Mouse (Mus musculus): Measurements from ENCODE around the gene Pcgf2. TPM values are rescaled to one million over a fixed set of nuclear protein-coding genes. Genes with fewer than 3 reads are reported as not detected.

Gene Pcgf2
- polyA plus RNA-seq, 1 experiment from 2014 or later, result 19.7 TPM

DNA sequence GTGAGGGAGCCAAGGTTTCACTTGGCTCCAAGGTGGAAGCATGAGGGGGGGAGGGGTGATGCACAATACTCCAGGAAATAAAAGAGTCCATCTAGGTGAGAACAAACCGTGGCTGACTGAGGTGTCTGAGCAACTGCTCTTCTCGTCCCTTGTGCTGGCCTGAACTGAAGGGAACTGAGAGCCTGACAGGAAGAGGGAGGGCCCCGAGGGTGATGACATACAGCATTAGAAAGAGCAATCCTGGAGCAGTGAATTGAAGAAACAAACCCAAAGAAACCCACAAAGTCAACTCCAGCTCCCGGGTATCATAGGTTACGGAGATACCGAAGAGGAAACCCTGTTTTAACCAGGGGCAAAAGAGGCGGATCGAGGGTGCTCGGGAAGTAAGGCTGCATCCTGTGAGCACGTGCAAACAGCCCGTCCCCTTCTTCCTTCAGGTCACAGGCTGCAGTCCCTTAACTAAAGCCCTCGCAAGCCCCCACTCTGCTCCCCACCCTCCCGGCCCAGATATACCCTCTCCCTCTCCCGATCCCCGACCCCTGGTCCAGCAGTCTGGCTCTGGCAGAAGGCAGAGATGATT is 18.1 kb upstream of the Pcgf2 start:
- no peaks in the 10 kb centered on the region for H3K9me3 ChIP-seq (ENCODE audit: low read depth, low read length)
- ATAC-seq (ENCODE audit: insufficient read depth) (no peak), DNase-seq (no peak)
- peaks cover 84% of the 10 kb centered on the region for H3K36me3 ChIP-seq (ENCODE audit: insufficient read depth)
- no peak overlapping the region for H3K4me3 ChIP-seq (ENCODE audit: low read depth, low read length)
- no peak overlapping the region for H3K9ac ChIP-seq
- WGBS, result 74% methylated on average over 15 of the region's 15 CpGs
- H3K27me3 ChIP-seq (ENCODE audit: insufficient read depth, low read length), result no peaks in the 10 kb centered on the region
- no peaks in the 10 kb centered on the region for H3K4me1 ChIP-seq (ENCODE audit: insufficient read depth)
- no peak overlapping the region for H3K4me2 ChIP-seq
- no peak for TF ChIP-seq CTCF (IDR thresholded peaks at IDR 0.05; ENCODE audit: low read depth)
- no peak overlapping the region for H3K27ac ChIP-seq (ENCODE audit: low read depth)

DNA sequence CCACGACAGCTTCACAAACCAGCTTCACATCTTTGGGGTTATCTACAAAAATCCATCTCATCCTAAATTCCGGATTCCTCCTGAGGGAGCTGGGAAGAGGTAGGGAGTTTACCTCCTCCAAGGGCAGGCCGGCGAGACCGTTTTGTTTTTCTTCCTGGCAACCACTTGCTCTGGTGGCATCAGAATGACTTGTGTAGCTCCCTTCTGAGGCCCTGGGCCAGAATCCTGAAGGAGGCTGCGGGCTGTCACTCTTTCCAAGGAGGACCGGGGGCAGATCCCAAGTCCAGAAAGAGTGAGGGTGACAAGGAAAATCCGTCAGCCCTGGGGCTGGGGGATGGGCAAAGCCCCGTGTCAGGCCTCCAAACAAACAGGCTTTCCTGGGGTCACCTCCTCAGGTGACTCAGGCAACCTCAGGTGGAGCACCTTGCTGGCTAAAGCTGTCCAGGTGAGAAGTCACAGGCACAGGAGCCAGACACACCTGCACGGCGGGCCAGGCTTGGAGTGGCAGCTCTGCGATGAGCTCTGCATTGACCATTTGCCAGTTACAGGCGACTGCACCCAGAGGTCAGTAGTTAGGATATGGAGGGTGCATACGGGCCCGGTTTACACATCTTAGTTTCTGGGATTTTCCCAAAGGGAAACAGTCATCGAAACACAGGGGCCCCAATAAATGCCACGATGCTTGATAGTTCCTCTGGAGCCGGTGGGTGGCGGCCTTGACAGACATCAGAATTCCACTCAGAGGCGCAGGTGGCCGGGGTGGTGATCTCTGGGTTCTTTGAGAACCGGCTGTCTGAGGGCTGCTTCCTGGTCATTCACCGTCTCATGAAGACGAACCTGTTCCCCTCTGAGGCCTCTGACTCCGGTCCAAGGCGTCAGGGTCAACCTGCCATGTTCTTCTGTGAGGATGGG is 17.3 kb upstream of the Pcgf2 start:
- H3K4me1 ChIP-seq (ENCODE audit: insufficient read depth), result no peaks in the 10 kb centered on the region
- no peak overlapping the region for H3K9ac ChIP-seq
- ATAC-seq (ENCODE audit: insufficient read depth), result no peak
- H3K27ac ChIP-seq (ENCODE audit: low read depth), result no peak overlapping the region
- no peak overlapping the region for H3K4me3 ChIP-seq (ENCODE audit: low read depth, low read length)
- 81% methylated on average over 26 of the region's 26 CpGs for WGBS
- DNase-seq, result no peak
- no peaks in the 10 kb centered on the region for H3K9me3 ChIP-seq (ENCODE audit: low read depth, low read length)
- TF ChIP-seq CTCF (IDR thresholded peaks at IDR 0.05; ENCODE audit: low read depth), result no peak
- peaks cover 84% of the 10 kb centered on the region for H3K36me3 ChIP-seq (ENCODE audit: insufficient read depth)
- no peak overlapping the region for H3K4me2 ChIP-seq
- no peaks in the 10 kb centered on the region for H3K27me3 ChIP-seq (ENCODE audit: insufficient read depth, low read length)

- no peak overlapping the region for H3K9ac ChIP-seq
- no peak for ATAC-seq (ENCODE audit: insufficient read depth)
- DNase-seq, result no peak
- no peaks in the 10 kb centered on the region for H3K9me3 ChIP-seq (ENCODE audit: low read depth, low read length)
- H3K4me3 ChIP-seq (ENCODE audit: low read depth, low read length), result no peak overlapping the region
- no peaks in the 10 kb centered on the region for H3K4me1 ChIP-seq (ENCODE audit: insufficient read depth)
- H3K4me2 ChIP-seq, result no peak overlapping the region
- H3K36me3 ChIP-seq (ENCODE audit: insufficient read depth), result peaks cover 84% of the 10 kb centered on the region
- 89% methylated on average over 8 of the region's 8 CpGs for WGBS
- no peaks in the 10 kb centered on the region for H3K27me3 ChIP-seq (ENCODE audit: insufficient read depth, low read length)
- no peak for TF ChIP-seq CTCF (IDR thresholded peaks at IDR 0.05; ENCODE audit: low read depth)
- H3K27ac ChIP-seq (ENCODE audit: low read depth), result no peak overlapping the region
These were observed 15.7 kb upstream of the Pcgf2 start for GRCm38 (mm10) chr11:97716021-97716420.

DNA sequence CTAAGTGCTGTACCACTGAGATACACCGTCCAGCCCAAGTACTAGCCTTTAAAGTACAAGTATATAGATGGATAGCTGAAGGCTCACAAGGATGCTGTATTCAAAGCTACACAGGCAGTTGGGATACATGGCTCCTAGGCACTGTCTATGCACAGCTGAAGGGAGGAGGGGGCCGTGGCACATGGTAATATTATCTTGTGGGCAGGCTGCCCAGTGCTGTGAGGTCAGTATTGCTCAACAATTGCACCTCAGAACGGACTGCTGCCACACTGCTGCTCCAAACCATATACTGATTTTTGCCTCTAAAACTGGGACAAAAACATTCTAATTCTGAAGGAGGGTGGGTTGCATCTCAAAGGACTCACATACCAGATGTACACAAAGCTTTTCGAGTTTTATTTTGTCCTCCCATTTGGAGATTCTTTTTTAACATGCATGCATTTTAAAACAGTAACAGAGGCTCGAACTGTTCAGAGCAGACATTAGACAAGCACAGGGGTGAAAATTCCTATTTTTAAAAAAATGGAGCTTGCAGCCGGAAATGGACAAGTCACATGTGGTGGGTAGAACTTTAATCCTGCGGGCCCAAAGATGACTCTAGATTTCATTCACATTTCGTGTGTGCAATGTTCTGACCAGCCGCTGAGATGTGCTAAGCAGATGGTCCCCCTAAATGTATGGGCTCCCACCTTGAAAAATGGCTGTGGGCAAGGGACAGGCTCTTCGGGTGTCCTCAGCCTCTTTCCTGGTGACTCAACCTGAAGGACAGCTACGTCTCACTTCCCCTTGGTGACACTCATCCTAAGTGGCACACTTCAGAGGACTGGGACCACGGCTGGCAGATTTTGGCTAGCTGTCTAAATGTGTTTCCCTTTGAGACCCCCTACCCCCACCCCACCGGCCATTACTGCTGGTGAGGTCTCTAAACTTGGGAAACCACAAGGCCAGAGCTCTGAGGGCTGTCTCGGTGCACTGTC is 14.8 kb upstream of the Pcgf2 start:
- Histone ChIP-seq H3K4me2 (no peak overlapping the region), H3K27ac (ENCODE audit: low read depth) (no peak overlapping the region), H3K9me3 (ENCODE audit: low read depth, low read length) (no peaks in the 10 kb centered on the region), H3K9ac (no peak overlapping the region), H3K4me1 (ENCODE audit: insufficient read depth) (no peaks in the 10 kb centered on the region), H3K27me3 (ENCODE audit: insufficient read depth, low read length) (no peaks in the 10 kb centered on the region), H3K36me3 (ENCODE audit: insufficient read depth) (peaks cover 80% of the 10 kb centered on the region), H3K4me3 (ENCODE audit: low read depth, low read length) (no peak overlapping the region)
- 80% methylated on average over 14 of the region's 14 CpGs for WGBS
- DNase-seq, result peak; percentile 68
- no peak for TF ChIP-seq CTCF (IDR thresholded peaks at IDR 0.05; ENCODE audit: low read depth)
- ATAC-seq (ENCODE audit: insufficient read depth), result no peak

DNA sequence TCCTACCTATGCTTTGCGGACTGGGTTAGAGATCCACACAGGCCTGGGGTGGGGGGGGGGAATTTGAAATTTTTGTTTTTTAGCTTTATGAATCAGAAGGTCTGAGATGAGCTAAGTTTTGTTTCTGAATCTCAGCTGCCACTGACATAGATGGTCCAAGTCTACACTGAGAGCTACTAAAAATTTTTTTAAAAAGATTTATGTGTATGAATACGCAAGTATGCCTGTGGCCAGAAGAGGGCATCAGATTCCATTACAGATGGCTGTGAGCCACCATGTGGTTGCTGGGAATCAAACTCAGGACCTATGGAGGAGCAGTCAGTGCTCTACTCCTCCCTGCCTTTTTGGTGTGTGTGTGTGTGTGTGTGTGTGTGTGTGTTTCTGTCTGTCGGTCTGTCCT is 14.1 kb upstream of the Pcgf2 start:
- Histone ChIP-seq H3K9me3 (ENCODE audit: low read depth, low read length) (no peaks in the 10 kb centered on the region), H3K9ac (no peak overlapping the region), H3K27ac (ENCODE audit: low read depth) (no peak overlapping the region), H3K4me3 (ENCODE audit: low read depth, low read length) (no peak overlapping the region), H3K4me2 (no peak overlapping the region), H3K36me3 (ENCODE audit: insufficient read depth) (peaks cover 74% of the 10 kb centered on the region), H3K27me3 (ENCODE audit: insufficient read depth, low read length) (no peaks in the 10 kb centered on the region), H3K4me1 (ENCODE audit: insufficient read depth) (no peaks in the 10 kb centered on the region)
- peak; percentile 39 for TF ChIP-seq CTCF (IDR thresholded peaks at IDR 0.05; ENCODE audit: low read depth)
- 87% methylated on average over 3 of the region's 3 CpGs for WGBS
- DNase-seq, result peak; percentile 25
- no peak for ATAC-seq (ENCODE audit: insufficient read depth)

- DNase-seq (no peak), ATAC-seq (ENCODE audit: insufficient read depth) (no peak)
- no peak overlapping the region for H3K9ac ChIP-seq
- WGBS, result 81% methylated on average over 8 of the region's 8 CpGs
- H3K36me3 ChIP-seq (ENCODE audit: insufficient read depth), result peaks cover 74% of the 10 kb centered on the region
- no peaks in the 10 kb centered on the region for H3K4me1 ChIP-seq (ENCODE audit: insufficient read depth)
- no peak overlapping the region for H3K27ac ChIP-seq (ENCODE audit: low read depth)
- no peaks in the 10 kb centered on the region for H3K9me3 ChIP-seq (ENCODE audit: low read depth, low read length)
- no peak for TF ChIP-seq CTCF (IDR thresholded peaks at IDR 0.05; ENCODE audit: low read depth)
- no peak overlapping the region for H3K4me2 ChIP-seq
- H3K27me3 ChIP-seq (ENCODE audit: insufficient read depth, low read length), result no peaks in the 10 kb centered on the region
- no peak overlapping the region for H3K4me3 ChIP-seq (ENCODE audit: low read depth, low read length)
These were observed 13.6 kb upstream of the Pcgf2 start for GRCm38 (mm10) chr11:97713896-97714295.

All from lung, embryonic 14.5 days (tissue).